Mouse (Mus musculus): ENCODE measurements around the gene Fnip1. TPM values are rescaled to one million over a fixed set of nuclear protein-coding genes. Genes with fewer than 3 reads are reported as not detected.

Fnip1 gene
- total RNA-seq, 2 experiments from 2014 or later = 30.5 to 34.7 TPM

- intact Hi-C loops (cut with DNase I) = loop anchor here (2.0 to 10.0 kb wide), 4 partner anchors 183 to 530 kb away; no protein-coding TSS in a partner anchor
- peak; percentile 76 to 87 for DNase-seq
Measured at GRCm38 (mm10) chr11:54534871-54535270, 96.9 kb downstream of the Fnip1 start.

- intact Hi-C loops (cut with DNase I) = loop anchor here (5.0 to 10.0 kb wide), 3 partner anchors 187 to 534 kb away; no protein-coding TSS in a partner anchor
- no peak for DNase-seq
Measured at GRCm38 (mm10) chr11:54539031-54539430, 101.0 kb downstream of the Fnip1 start.

DNA sequence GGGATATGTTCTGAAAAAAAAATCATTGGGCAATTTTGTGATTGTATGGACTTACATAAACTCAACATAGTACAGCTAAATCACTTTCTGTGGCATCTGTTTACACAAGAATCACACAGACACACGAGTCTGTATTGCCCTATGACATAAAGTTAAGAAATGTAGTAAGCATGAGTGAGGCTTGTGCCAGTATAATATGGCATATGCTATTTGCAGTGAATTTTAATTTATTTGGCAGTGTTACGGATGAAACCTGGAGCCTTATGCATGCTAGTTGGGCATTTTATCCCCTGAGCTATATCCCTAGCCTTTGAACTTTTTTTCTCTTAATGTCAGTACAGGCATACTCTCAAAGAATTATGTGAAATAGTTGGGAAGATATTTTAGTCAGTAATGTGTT is 101.5 kb downstream of the Fnip1 start:
- intact Hi-C loops (cut with DNase I) = loop anchor here (5.0 to 10.0 kb wide), 3 partner anchors 187 to 535 kb away; no protein-coding TSS in a partner anchor
- DNase-seq = no peak

- intact Hi-C loops (cut with DNase I) = loop anchor here (5.0 kb wide), 1 partner anchor 408 kb away; no protein-coding TSS in a partner anchor
- no peak for DNase-seq
Measured at GRCm38 (mm10) chr11:54540328-54540727, 102.3 kb downstream of the Fnip1 start.

DNA sequence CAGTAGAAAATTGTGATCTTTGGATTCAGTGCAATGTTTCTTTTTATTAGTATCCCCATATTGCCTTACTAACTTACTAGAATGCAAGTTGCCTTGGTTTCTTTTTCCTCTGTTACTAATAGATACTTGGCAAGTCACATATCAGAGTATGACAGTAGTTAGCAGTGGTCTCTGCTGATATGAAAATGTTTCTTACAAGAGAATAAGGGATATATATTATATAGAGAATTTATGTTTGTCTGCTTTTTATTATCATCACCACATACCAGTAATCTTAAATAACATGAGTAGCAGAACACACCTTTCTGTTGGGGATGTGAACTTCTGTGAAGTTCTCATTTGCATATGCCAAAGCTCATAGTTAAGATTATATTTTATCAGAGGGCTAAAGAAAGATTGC is 104.4 kb downstream of the Fnip1 start:
- DNase-seq = no peak
- intact Hi-C loops (cut with DNase I) = loop anchor here (5.0 kb wide), 1 partner anchor 410 kb away; no protein-coding TSS in a partner anchor

DNA sequence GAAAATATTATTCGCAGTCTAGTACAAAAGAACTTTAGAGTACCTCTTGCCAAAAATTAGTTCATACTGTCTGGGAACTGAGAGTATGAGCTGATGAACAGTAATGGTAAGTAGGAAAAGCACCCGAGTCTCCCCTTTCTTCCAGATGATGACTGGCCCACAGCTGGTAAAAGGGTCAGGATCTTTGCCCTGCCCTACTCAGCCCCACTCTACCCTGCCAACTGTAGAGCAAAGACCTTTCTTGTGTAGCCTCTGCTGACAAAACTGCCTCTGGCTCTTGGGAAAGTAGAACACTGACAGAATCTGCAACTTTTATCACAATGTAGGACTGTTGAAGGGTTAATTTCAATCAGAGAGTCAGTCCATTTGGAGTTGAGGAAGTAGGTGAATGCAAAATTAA is 117.0 kb downstream of the Fnip1 start:
- DNase-seq = no peak
- intact Hi-C loops (cut with DNase I) = no loop called here

DNA sequence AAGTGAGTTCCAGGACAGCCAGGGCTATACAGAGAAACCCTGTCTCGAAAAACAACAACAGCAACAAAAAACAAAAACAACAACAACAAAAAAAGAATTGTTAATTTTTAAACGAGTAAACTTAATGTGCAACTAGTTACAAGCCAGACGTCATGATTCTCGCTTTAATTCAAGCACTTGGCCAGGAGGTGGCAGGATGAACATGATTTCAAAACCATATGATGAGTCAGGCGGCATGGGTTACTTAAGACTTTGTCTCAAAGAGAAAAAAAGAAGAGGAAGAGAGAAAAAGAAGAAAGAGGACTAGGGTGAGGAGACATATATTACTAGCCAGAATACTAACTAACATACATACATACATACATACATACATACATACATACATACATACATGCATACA is 124.8 kb downstream of the Fnip1 start:
- intact Hi-C loops (cut with DNase I) = loop anchor here (5.0 kb wide), 1 partner anchor 300 kb away; the partner anchor contains the start of gene Lyrm7
- DNase-seq = peak; percentile 24 to 38

Other genes starting within 250 kb of the Fnip1 start
- gene Csf2, start 188.5 kb upstream of the Fnip1 start, total RNA-seq (2021) = not detected
- not detected for gene Il3, start 170.9 kb upstream of the Fnip1 start, total RNA-seq (2021)
- gene Acsl6, start 134.4 kb upstream of the Fnip1 start, total RNA-seq (2021) = under 1 TPM; 0.27 to 0.45 TPM
- not detected for gene Meikin, start 67.5 kb upstream of the Fnip1 start, total RNA-seq (2021)
- 10 to 100 TPM; 24.8 to 25.7 TPM for gene Rapgef6, start 84.6 kb downstream of the Fnip1 start, total RNA-seq (2021)

Data from heart, postnatal 10 days (tissue).